Mouse (Mus musculus): Measurements from ENCODE around the gene Foxp1.

The Foxp1 gene

GRCm38 (mm10) chr6:99070710-99071109 is 451.8 kb downstream of the Foxp1 start:
- no peak for DNase-seq (ENCODE audit: extremely low read depth, insufficient read length, low spot score)

- no peak for DNase-seq (ENCODE audit: extremely low read depth, insufficient read length, low spot score)
Observed at GRCm38 (mm10) chr6:99069726-99070125, 452.8 kb downstream of the Foxp1 start.

GRCm38 (mm10) chr6:99065569-99066353 is 456.8 kb downstream of the Foxp1 start:
- no peak for DNase-seq (ENCODE audit: extremely low read depth, insufficient read length, low spot score)

- DNase-seq (ENCODE audit: extremely low read depth, insufficient read length, low spot score): no peak
Observed at GRCm38 (mm10) chr6:99063982-99064484, 458.5 kb downstream of the Foxp1 start.

- DNase-seq (ENCODE audit: extremely low read depth, insufficient read length, low spot score): no peak
Observed at GRCm38 (mm10) chr6:99062931-99063330, 459.6 kb downstream of the Foxp1 start.

GRCm38 (mm10) chr6:99058688-99059087 is 463.8 kb downstream of the Foxp1 start:
- no peak for DNase-seq (ENCODE audit: extremely low read depth, insufficient read length, low spot score)

GRCm38 (mm10) chr6:99057113-99057553 is 465.4 kb downstream of the Foxp1 start:
- peak; percentile 12 for DNase-seq (ENCODE audit: extremely low read depth, insufficient read length, low spot score)

GRCm38 (mm10) chr6:99056379-99056778 is 466.1 kb downstream of the Foxp1 start:
- no peak for DNase-seq (ENCODE audit: extremely low read depth, insufficient read length, low spot score)

- no peak for DNase-seq (ENCODE audit: extremely low read depth, insufficient read length, low spot score)
Observed at GRCm38 (mm10) chr6:99053998-99054397, 468.5 kb downstream of the Foxp1 start.

GRCm38 (mm10) chr6:99053111-99053510 is 469.4 kb downstream of the Foxp1 start:
- no peak for DNase-seq (ENCODE audit: extremely low read depth, insufficient read length, low spot score)

- no peak for DNase-seq (ENCODE audit: extremely low read depth, insufficient read length, low spot score)
Observed at GRCm38 (mm10) chr6:99051724-99052123, 470.8 kb downstream of the Foxp1 start.

GRCm38 (mm10) chr6:99050288-99051006 is 472.1 kb downstream of the Foxp1 start:
- no peak for DNase-seq (ENCODE audit: extremely low read depth, insufficient read length, low spot score)

GRCm38 (mm10) chr6:99047322-99047721 is 475.2 kb downstream of the Foxp1 start:
- no peak for DNase-seq (ENCODE audit: extremely low read depth, insufficient read length, low spot score)

GRCm38 (mm10) chr6:99045845-99046788 is 476.4 kb downstream of the Foxp1 start:
- DNase-seq (ENCODE audit: extremely low read depth, insufficient read length, low spot score): no peak

- no peak for DNase-seq (ENCODE audit: extremely low read depth, insufficient read length, low spot score)
Observed at GRCm38 (mm10) chr6:99043932-99044664, 478.4 kb downstream of the Foxp1 start.

- no peak for DNase-seq (ENCODE audit: extremely low read depth, insufficient read length, low spot score)
Observed at GRCm38 (mm10) chr6:99043226-99043625, 479.3 kb downstream of the Foxp1 start.

GRCm38 (mm10) chr6:99042175-99042954 is 480.2 kb downstream of the Foxp1 start:
- DNase-seq (ENCODE audit: extremely low read depth, insufficient read length, low spot score): no peak

GRCm38 (mm10) chr6:99038977-99039376 is 483.5 kb downstream of the Foxp1 start:
- DNase-seq (ENCODE audit: extremely low read depth, insufficient read length, low spot score): no peak
